Mouse (Mus musculus) lung, embryonic 16.5 days (tissue): Measurements from ENCODE around the gene Pkp2. TPM values are rescaled to one million over a fixed set of nuclear protein-coding genes. Genes with fewer than 3 reads are reported as not detected.

Experiments
- ATAC-seq: fragments of 200-750 bp; cut with Nextera tagmentation; 2 replicates; pipeline ENCODE4 v1.8.0; 2017; ENCODE audit warnings: low read depth, mild to moderate bottlenecking, moderate library complexity
- H3K27ac ChIP-seq: fragments of 300-500 bp; sonication (generic); 2 replicates; pipeline ENCODE4 v1.5.1; 2014; ENCODE audit warnings: mild to moderate bottlenecking, control low read depth, low read length
- H3K27me3 ChIP-seq: fragments of 300-500 bp; sonication (generic); 2 replicates; pipeline ENCODE4 v1.6.1; 2014; ENCODE audit warnings: low read depth, low read length, mixed read lengths; ENCODE audit not compliant: control insufficient read depth, insufficient read depth
- H3K36me3 ChIP-seq: fragments of 300-500 bp; sonication (generic); 2 replicates; pipeline ENCODE4 v1.6.1; 2014; ENCODE audit warnings: low read length; ENCODE audit not compliant: control insufficient read depth, insufficient read depth
- H3K4me1 ChIP-seq: fragments of 300-500 bp; sonication (generic); replicated peaks from 2 replicates; pipeline ENCODE4 v1.6.1; 2014; ENCODE audit warnings: low read length, mixed read lengths; ENCODE audit not compliant: control insufficient read depth, insufficient read depth
- H3K4me2 ChIP-seq: fragments of 300-500 bp; sonication (generic); 2 replicates; pipeline ENCODE4 v1.6.1; 2014; ENCODE audit warnings: low read depth, low read length, control low read depth
- H3K4me3 ChIP-seq: fragments of 300-500 bp; sonication (generic); 2 replicates; pipeline ENCODE4 v1.5.1; 2014; ENCODE audit warnings: mild to moderate bottlenecking, low read length, control low read depth
- H3K9ac ChIP-seq: fragments of 300-500 bp; sonication (generic); 2 replicates; pipeline ENCODE4 v1.6.1; 2014; ENCODE audit warnings: low read length, control low read depth
- H3K9me3 ChIP-seq: fragments of 300-500 bp; sonication (generic); 2 replicates; pipeline ENCODE4 v1.6.1; 2016; ENCODE audit warnings: low read length; ENCODE audit not compliant: control insufficient read depth
- WGBS: fragments of 180-500 bp; shearing (Covaris S2); extraction: QIAGEN DNeasy Blood & Tissue Kit; methylation state at CpG from one replicate; pipeline ENCODE4 v1.1.7; 2014; 5-methylcytosine and 5-hydroxymethylcytosine counted together
- polyA plus RNA-seq: library from polyadenylated mRNA; unstranded; fragments of >200 nt; fragmentation: Nextera tagmentation; extraction: Ambion mirVana; gene quantifications from 2 replicates; pipeline ENCODE4 v1.2.1, GENCODE M21; 2015

The Pkp2 gene
- polyA plus RNA-seq, 1 experiment from 2014 or later: 12.9 TPM

GRCm38 (mm10) chr16:16302369-16303137, 89.4 kb downstream of the Pkp2 start, which contains the start of gene Yars2:
Gene Yars2, plus strand, starts transcription at chr16:16302965.
- Histone ChIP-seq H3K27ac (peak within 1 kb of the TSS; percentile 99), H3K27me3 (no peaks in the 10 kb centered on the region), H3K4me1 (peaks cover 14% of the 10 kb centered on the region), H3K9ac (peak within 1 kb of the TSS; percentile 75), H3K4me2 (peak within 1 kb of the TSS; percentile 73), H3K36me3 (peaks cover 10% of the 10 kb centered on the region), H3K4me3 (peak within 1 kb of the TSS; percentile 64), H3K9me3 (no peaks in the 10 kb centered on the region)
- under 1% methylated on average over 50 of the region's 50 CpGs for WGBS
- peak; percentile 100 for ATAC-seq

GRCm38 (mm10) chr16:16303138-16303827, 90.2 kb downstream of the Pkp2 start:
- peak overlapping the region; percentile 99 for H3K27ac ChIP-seq
- WGBS: 0% methylated on average over 51 of the region's 61 CpGs
- H3K27me3 ChIP-seq: no peaks in the 10 kb centered on the region
- peak overlapping the region; percentile 73 for H3K4me2 ChIP-seq
- ATAC-seq: peak; percentile 64
- H3K9me3 ChIP-seq: no peaks in the 10 kb centered on the region
- H3K4me1 ChIP-seq: peaks cover 14% of the 10 kb centered on the region
- H3K36me3 ChIP-seq: peaks cover 12% of the 10 kb centered on the region
- peak overlapping the region; percentile 75 for H3K9ac ChIP-seq
- H3K4me3 ChIP-seq: peak overlapping the region; percentile 64

GRCm38 (mm10) chr16:16303888-16304287, 90.8 kb downstream of the Pkp2 start:
- ATAC-seq: no peak
- peak overlapping the region; percentile 99; the same call in 1 of the 2 replicates for H3K27ac ChIP-seq
- peaks cover 13% of the 10 kb centered on the region for H3K36me3 ChIP-seq
- H3K4me1 ChIP-seq: peaks cover 14% of the 10 kb centered on the region
- peak overlapping the region; percentile 73 for H3K4me2 ChIP-seq
- peak overlapping the region; percentile 64 for H3K4me3 ChIP-seq
- WGBS: 12% methylated on average over 7 of the region's 7 CpGs
- H3K9me3 ChIP-seq: no peaks in the 10 kb centered on the region
- peak overlapping the region; percentile 75 for H3K9ac ChIP-seq
- no peaks in the 10 kb centered on the region for H3K27me3 ChIP-seq

GRCm38 (mm10) chr16:16311319-16311718, 98.2 kb downstream of the Pkp2 start:
- 74% methylated on average over 5 of the region's 5 CpGs for WGBS
- Histone ChIP-seq H3K9me3 (no peaks in the 10 kb centered on the region), H3K36me3 (peaks cover 26% of the 10 kb centered on the region), H3K4me1 (no peaks in the 10 kb centered on the region), H3K4me3 (no peak overlapping the region), H3K27ac (no peak overlapping the region), H3K27me3 (no peaks in the 10 kb centered on the region), H3K9ac (no peak overlapping the region), H3K4me2 (no peak overlapping the region)
- ATAC-seq: no peak

Other genes with a start within 250 kb of the Pkp2 start
- gene Yars2, start 89.6 kb downstream of the Pkp2 start, polyA plus RNA-seq: 23.6 and 29.3 TPM in 2 replicates
- 52.5 and 54.7 TPM in 2 replicates for gene Dnm1l, start 145.6 kb downstream of the Pkp2 start, polyA plus RNA-seq